Mouse (Mus musculus): Measurements from ENCODE around the gene Efna3. TPM values are rescaled to one million over a fixed set of nuclear protein-coding genes. Genes with fewer than 3 reads are reported as not detected.

Gene Efna3
- 4.6 and 6.4 TPM in 2 replicates for polyA plus RNA-seq (2014; fragmentation: Nextera tagmentation; extraction: Ambion mirVana)

DNA sequence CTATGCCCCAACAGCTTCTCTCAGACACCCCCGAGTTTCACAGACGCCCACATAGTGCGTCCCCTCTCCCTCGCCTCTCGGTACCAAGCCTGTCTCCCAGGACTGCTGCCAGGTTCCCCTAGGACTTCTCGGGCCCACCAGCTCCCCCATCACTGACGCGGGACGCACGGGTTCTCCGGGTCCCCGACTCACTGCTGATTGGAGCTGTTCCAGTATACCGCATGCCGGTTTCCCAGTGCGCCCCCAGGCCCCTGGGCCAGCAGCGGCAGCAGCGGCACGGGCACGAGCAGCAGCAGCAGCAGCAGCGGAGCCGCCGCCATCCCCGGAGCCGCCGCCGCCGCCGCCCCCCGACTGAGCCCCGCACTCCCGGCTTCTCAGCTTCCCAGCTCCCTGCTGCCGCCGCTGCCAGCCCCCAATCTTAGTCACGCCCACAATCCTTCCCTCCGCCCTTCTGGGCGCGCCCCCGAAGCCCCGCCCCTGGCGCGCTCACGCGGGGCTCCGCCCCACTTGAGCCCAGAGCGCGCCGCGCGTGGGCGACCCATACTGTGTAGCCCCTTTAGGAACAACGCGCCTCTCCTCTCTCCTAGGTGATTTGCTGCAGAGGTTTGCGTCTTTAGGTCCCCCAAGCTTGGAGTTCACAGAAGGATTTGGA is at the start of gene Efna3:
Gene Efna3 (minus strand): TSS at position 452 of the 652 bp plus-strand sequence.
- H3K36me3 ChIP-seq (ENCODE audit: control insufficient read depth, insufficient read depth, low read length) = no peaks in the 10 kb centered on the region
- peak; percentile 49 for ATAC-seq (ENCODE audit: low FRiP score)
- DNase-seq (ENCODE audit: low spot score, missing footprints) = peak; percentile 97
- H3K9me3 ChIP-seq (ENCODE audit: control insufficient read depth, low read length) = no peaks in the 10 kb centered on the region
- H3K4me1 ChIP-seq (ENCODE audit: control insufficient read depth, insufficient read depth, low read length) = peaks cover 37% of the 10 kb centered on the region
- H3K4me3 ChIP-seq (ENCODE audit: low read depth, low read length) = peak within 1 kb of the TSS; percentile 52
- H3K27ac ChIP-seq (ENCODE audit: low read depth, low read length) = no peak within 1 kb of the TSS
- H3K9ac ChIP-seq (ENCODE audit: low read length) = peak within 1 kb of the TSS; percentile 64
- peak within 1 kb of the TSS; percentile 95 for H3K4me2 ChIP-seq
- H3K27me3 ChIP-seq (ENCODE audit: control insufficient read depth, insufficient read depth, low read length) = peaks cover 55% of the 10 kb centered on the region
- 1% methylated on average over 46 of the region's 53 CpGs for WGBS

DNA sequence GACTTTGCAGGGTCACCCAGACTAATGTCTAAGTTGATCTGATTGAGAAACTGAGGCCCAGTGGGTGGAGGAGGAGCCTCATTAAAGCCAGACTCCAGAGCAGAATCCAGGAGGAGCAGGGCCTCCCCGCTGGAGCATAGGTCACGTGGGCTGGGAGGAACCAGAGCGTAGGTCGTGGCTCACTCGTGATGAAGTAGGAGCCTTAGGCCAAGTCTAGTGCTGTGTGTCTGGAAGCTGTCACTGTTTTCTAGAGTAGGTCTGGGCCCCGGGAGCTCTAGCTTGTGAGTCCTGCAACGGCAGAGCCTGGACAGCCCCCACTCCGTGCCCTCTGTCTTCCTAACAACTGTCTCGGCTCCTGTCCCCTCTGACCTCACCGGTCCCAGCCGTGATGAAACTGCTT is 44.6 kb upstream of the Efna3 start:
- no peak overlapping the region for H3K27ac ChIP-seq (ENCODE audit: low read depth, low read length)

DNA sequence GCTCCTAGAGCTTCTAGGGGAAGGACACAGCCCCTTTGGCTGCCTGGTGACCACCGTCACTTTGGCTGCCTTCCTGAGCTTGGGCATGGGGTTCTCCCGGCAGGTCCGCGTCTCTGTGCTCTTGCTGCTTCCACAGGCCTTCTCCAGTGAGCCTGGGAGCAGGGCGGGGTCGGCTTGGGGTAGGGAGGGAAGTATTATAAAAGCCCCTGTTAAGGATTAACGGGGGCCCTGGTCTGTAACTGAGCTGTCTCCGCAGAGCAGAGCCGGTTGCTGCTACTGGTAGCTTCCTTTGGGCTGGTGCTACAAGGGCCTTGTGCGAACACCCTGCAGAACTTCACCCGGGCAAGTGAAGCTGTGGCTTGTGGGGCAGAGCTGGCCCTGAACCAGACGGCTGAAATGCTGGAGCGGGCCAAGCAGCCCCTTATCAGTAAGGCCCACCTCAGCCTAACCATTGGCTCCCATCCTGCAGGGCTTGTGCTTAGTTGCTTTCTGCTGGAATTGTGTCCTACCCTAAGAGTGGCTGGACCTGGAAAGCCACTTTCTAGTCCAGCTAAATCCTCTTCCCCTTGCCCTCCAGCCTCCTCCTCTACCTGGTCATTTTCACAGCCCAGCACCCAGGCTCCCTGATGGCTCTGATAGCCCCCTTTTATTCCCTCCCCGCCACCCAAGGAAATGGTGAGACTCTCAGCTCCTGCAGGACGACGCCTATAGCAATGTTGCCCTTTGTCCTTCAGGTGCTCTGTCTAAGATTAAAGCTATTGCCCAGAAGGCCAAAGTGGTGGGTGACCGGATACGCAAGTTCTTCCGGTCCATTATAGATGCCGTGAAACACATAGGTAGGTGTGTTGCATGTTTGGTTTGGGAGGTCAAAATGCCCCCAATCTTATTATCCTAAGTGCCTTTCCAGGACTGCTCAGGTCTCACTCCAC is 43.0 kb upstream of the Efna3 start:
- DNase-seq (ENCODE audit: low spot score, missing footprints) = no peak
- H3K36me3 ChIP-seq (ENCODE audit: control insufficient read depth, insufficient read depth, low read length) = no peaks in the 10 kb centered on the region
- 73% methylated on average over 20 of the region's 20 CpGs for WGBS
- no peaks in the 10 kb centered on the region for H3K4me1 ChIP-seq (ENCODE audit: control insufficient read depth, insufficient read depth, low read length)
- H3K4me3 ChIP-seq (ENCODE audit: low read depth, low read length) = no peak overlapping the region
- no peak overlapping the region for H3K27ac ChIP-seq (ENCODE audit: low read depth, low read length)
- no peaks in the 10 kb centered on the region for H3K9me3 ChIP-seq (ENCODE audit: control insufficient read depth, low read length)
- no peak overlapping the region for H3K4me2 ChIP-seq
- no peak for ATAC-seq (ENCODE audit: low FRiP score)
- no peak overlapping the region for H3K9ac ChIP-seq (ENCODE audit: low read length)
- H3K27me3 ChIP-seq (ENCODE audit: control insufficient read depth, insufficient read depth, low read length) = no peaks in the 10 kb centered on the region

More for the DNA sequence above, 44.6 kb upstream of the Efna3 start:
- DNase-seq (ENCODE audit: low spot score, missing footprints) (no peak), ATAC-seq (ENCODE audit: low FRiP score) (no peak)
- H3K27me3 ChIP-seq (ENCODE audit: control insufficient read depth, insufficient read depth, low read length) = no peaks in the 10 kb centered on the region
- H3K4me1 ChIP-seq (ENCODE audit: control insufficient read depth, insufficient read depth, low read length) = no peaks in the 10 kb centered on the region
- H3K4me2 ChIP-seq = no peak overlapping the region
- H3K9ac ChIP-seq (ENCODE audit: low read length) = no peak overlapping the region
- H3K9me3 ChIP-seq (ENCODE audit: control insufficient read depth, low read length) = no peaks in the 10 kb centered on the region
- H3K36me3 ChIP-seq (ENCODE audit: control insufficient read depth, insufficient read depth, low read length) = no peaks in the 10 kb centered on the region
- 70% methylated on average over 11 of the region's 11 CpGs for WGBS
- H3K4me3 ChIP-seq (ENCODE audit: low read depth, low read length) = no peak overlapping the region

DNA sequence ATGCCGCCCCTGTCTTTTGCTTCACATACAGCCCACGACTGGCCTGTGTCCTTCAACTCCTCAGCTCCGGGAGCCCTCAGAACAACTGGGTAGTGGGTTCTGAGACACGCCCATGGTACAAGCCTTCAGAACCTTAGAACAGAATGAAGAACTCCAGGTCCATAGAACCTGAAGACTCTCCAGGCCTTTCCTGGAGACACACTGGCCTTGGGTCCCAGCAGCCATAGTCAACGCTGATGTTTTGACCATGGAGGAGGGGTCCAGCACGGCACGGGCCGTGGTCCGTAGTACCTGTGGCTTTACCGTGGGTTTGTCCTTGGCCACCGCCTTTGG is 42.4 kb upstream of the Efna3 start, which contains the start of gene Dcst1:
Gene Dcst1 (minus strand): TSS at position 101 of the 333 bp plus-strand sequence.
- ATAC-seq (ENCODE audit: low FRiP score) (no peak), DNase-seq (ENCODE audit: low spot score, missing footprints) (no peak)
- H3K4me1 ChIP-seq (ENCODE audit: control insufficient read depth, insufficient read depth, low read length) = no peaks in the 10 kb centered on the region
- H3K4me2 ChIP-seq = no peak within 1 kb of the TSS
- H3K9me3 ChIP-seq (ENCODE audit: control insufficient read depth, low read length) = no peaks in the 10 kb centered on the region
- H3K27me3 ChIP-seq (ENCODE audit: control insufficient read depth, insufficient read depth, low read length) = no peaks in the 10 kb centered on the region
- H3K4me3 ChIP-seq (ENCODE audit: low read depth, low read length) = no peak within 1 kb of the TSS
- WGBS = 85% methylated on average over 11 of the region's 11 CpGs
- no peak within 1 kb of the TSS for H3K27ac ChIP-seq (ENCODE audit: low read depth, low read length)
- no peaks in the 10 kb centered on the region for H3K36me3 ChIP-seq (ENCODE audit: control insufficient read depth, insufficient read depth, low read length)
- H3K9ac ChIP-seq (ENCODE audit: low read length) = no peak within 1 kb of the TSS

DNA sequence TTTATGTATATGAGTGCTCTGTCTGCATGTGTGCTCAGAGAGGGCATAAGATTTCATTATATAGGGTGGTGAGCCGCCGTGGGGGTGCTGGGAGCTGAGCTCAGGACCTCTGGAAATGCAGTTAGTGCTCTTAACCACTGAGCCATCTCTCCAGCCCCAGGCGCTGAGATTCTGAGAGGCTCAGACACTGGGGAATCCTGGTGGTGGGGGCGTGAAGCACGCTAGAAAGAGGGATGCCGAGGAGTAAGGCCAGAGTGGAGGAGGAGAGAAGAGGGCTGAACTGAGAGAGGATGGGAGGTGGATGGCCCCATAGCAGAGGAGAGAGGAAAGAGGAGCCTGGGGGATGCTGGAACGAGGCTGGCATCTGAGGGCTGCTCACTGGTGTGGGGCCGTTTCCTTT is 41.9 kb upstream of the Efna3 start:
- Histone ChIP-seq H3K9me3 (ENCODE audit: control insufficient read depth, low read length) (no peaks in the 10 kb centered on the region), H3K9ac (ENCODE audit: low read length) (no peak overlapping the region), H3K36me3 (ENCODE audit: control insufficient read depth, insufficient read depth, low read length) (no peaks in the 10 kb centered on the region), H3K27ac (ENCODE audit: low read depth, low read length) (no peak overlapping the region), H3K27me3 (ENCODE audit: control insufficient read depth, insufficient read depth, low read length) (no peaks in the 10 kb centered on the region), H3K4me1 (ENCODE audit: control insufficient read depth, insufficient read depth, low read length) (no peaks in the 10 kb centered on the region), H3K4me3 (ENCODE audit: low read depth, low read length) (no peak overlapping the region), H3K4me2 (no peak overlapping the region)
- no peak for ATAC-seq (ENCODE audit: low FRiP score)
- WGBS = 48% methylated on average over 8 of the region's 8 CpGs
- DNase-seq (ENCODE audit: low spot score, missing footprints) = no peak

DNA sequence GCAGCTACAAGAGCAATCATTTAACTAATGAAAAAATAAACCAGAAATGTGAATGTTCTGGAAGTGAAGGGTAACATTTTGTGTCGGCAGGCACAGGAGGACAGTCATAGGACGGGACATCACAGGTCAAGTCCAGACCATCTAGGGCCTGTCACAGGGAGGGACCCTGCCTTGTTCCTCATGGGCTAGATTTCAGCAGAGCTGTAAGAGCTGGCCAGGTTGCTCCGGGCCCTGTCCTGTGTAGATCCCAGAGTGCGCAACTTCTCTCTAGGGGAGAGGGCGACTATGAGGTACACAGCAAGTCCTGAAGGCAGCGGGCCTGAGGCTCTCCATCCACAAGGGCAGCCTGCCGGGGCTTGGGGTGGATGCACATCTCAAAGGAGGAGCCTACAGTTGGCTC is 38.9 kb upstream of the Efna3 start, which contains the start of gene Dcst2:
Gene Dcst2 (plus strand): TSS at position 301 of the 400 bp plus-strand sequence.
- Histone ChIP-seq H3K4me3 (ENCODE audit: low read depth, low read length) (no peak within 1 kb of the TSS), H3K9me3 (ENCODE audit: control insufficient read depth, low read length) (no peaks in the 10 kb centered on the region), H3K27me3 (ENCODE audit: control insufficient read depth, insufficient read depth, low read length) (no peaks in the 10 kb centered on the region), H3K36me3 (ENCODE audit: control insufficient read depth, insufficient read depth, low read length) (no peaks in the 10 kb centered on the region), H3K27ac (ENCODE audit: low read depth, low read length) (no peak within 1 kb of the TSS), H3K9ac (ENCODE audit: low read length) (no peak within 1 kb of the TSS), H3K4me1 (ENCODE audit: control insufficient read depth, insufficient read depth, low read length) (no peaks in the 10 kb centered on the region), H3K4me2 (no peak within 1 kb of the TSS)
- DNase-seq (ENCODE audit: low spot score, missing footprints) (no peak), ATAC-seq (ENCODE audit: low FRiP score) (no peak)
- WGBS = 84% methylated on average over 7 of the region's 7 CpGs

DNA sequence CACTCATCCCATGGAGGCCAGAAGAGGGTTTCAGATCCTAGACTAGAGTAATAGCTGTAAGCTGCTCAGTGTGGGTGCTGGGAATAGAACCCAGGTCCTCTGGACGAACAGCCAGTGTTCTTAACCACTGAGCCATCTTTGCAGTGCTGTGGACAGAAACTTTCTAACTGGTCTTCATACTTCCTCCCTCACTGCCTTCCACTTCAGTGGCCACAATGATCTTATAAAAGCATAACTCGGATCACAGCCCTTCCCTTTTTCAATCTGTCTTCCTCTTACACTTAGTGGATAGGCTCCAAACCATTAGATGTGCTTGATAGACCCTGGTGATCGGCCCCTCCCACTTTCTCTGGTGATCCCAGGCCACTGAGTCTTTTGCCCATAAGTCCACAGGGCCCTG is 37.5 kb upstream of the Efna3 start:
- WGBS = 83% methylated on average over 3 of the region's 3 CpGs
- no peak for DNase-seq (ENCODE audit: low spot score, missing footprints)

DNA sequence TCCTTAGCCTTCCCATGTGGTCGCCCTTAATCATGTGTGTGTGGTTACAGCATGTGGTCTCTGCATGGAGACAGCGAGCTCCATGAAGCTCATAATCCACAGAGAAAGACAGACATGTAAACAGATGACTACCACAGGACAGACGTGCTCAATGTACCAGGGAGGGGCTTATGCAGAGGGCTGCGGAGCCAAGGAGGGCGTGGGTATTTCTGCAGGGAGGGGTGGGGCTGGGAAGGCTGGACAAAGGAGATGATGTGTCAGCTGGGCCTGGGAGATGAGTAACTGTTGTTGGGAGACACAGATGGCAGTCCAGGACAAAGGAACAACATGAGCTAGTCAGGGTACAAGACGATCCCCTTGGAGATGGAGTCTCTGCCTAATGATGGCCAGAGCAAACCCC is 36.9 kb upstream of the Efna3 start:
- no peaks in the 10 kb centered on the region for H3K9me3 ChIP-seq (ENCODE audit: control insufficient read depth, low read length)
- no peak overlapping the region for H3K4me3 ChIP-seq (ENCODE audit: low read depth, low read length)
- WGBS = 73% methylated on average over 6 of the region's 6 CpGs
- H3K27me3 ChIP-seq (ENCODE audit: control insufficient read depth, insufficient read depth, low read length) = no peaks in the 10 kb centered on the region
- no peaks in the 10 kb centered on the region for H3K4me1 ChIP-seq (ENCODE audit: control insufficient read depth, insufficient read depth, low read length)
- no peak overlapping the region for H3K4me2 ChIP-seq
- ATAC-seq (ENCODE audit: low FRiP score) = no peak
- no peaks in the 10 kb centered on the region for H3K36me3 ChIP-seq (ENCODE audit: control insufficient read depth, insufficient read depth, low read length)
- H3K9ac ChIP-seq (ENCODE audit: low read length) = no peak overlapping the region
- no peak overlapping the region for H3K27ac ChIP-seq (ENCODE audit: low read depth, low read length)
- no peak for DNase-seq (ENCODE audit: low spot score, missing footprints)

More for the DNA sequence above, 37.5 kb upstream of the Efna3 start:
- Histone ChIP-seq H3K4me2 (no peak overlapping the region), H3K9me3 (ENCODE audit: control insufficient read depth, low read length) (no peaks in the 10 kb centered on the region), H3K27me3 (ENCODE audit: control insufficient read depth, insufficient read depth, low read length) (no peaks in the 10 kb centered on the region), H3K27ac (ENCODE audit: low read depth, low read length) (no peak overlapping the region), H3K4me1 (ENCODE audit: control insufficient read depth, insufficient read depth, low read length) (no peaks in the 10 kb centered on the region), H3K4me3 (ENCODE audit: low read depth, low read length) (no peak overlapping the region), H3K36me3 (ENCODE audit: control insufficient read depth, insufficient read depth, low read length) (no peaks in the 10 kb centered on the region), H3K9ac (ENCODE audit: low read length) (no peak overlapping the region)
- no peak for ATAC-seq (ENCODE audit: low FRiP score)

DNA sequence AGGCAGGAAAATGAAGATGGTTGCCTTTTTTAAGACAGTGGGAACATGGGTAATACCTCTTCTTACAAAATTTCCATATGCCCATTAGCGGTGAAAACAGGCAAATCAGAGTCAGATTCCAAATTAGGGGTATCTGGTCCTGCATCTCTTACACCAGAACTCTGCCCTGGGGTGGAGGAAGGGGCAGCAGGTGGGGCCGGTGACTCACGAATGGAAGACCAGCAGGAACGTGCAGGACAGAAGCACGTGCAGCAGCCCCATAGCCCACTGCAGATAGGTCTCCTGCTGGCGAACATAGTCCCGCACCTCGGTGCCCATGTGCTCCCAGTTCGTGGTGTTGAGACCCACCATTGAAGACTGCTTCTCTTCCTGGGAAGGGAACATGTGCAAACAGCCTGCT is 33.3 kb upstream of the Efna3 start:
- Histone ChIP-seq H3K36me3 (ENCODE audit: control insufficient read depth, insufficient read depth, low read length) (no peaks in the 10 kb centered on the region), H3K27me3 (ENCODE audit: control insufficient read depth, insufficient read depth, low read length) (no peaks in the 10 kb centered on the region), H3K4me3 (ENCODE audit: low read depth, low read length) (no peak overlapping the region), H3K9me3 (ENCODE audit: control insufficient read depth, low read length) (no peaks in the 10 kb centered on the region), H3K27ac (ENCODE audit: low read depth, low read length) (no peak overlapping the region), H3K9ac (ENCODE audit: low read length) (no peak overlapping the region), H3K4me2 (no peak overlapping the region), H3K4me1 (ENCODE audit: control insufficient read depth, insufficient read depth, low read length) (no peaks in the 10 kb centered on the region)
- ATAC-seq (ENCODE audit: low FRiP score) (no peak), DNase-seq (ENCODE audit: low spot score, missing footprints) (no peak)
- WGBS = 75% methylated on average over 9 of the region's 9 CpGs
